Mouse (Mus musculus): Measurements from ENCODE around the gene Dpep2nb.

- TF ChIP-seq POLR2A (IDR thresholded peaks at IDR 0.05; ENCODE audit: low read depth, low read length), result no peak
- TF ChIP-seq CTCF (conservative IDR thresholded peaks at IDR 0.05; ENCODE audit: insufficient read depth, insufficient read length, low read depth, low read length), result peak; percentile 31; the same call in 1 of the 2 replicates
These were observed 48.0 kb downstream of the Dpep2nb start for GRCm38 (mm10) chr8:105957813-105958212.

All from kidney, adult 2 months (tissue).